Mouse (Mus musculus) liver, embryonic 13.5 days (tissue): ENCODE measurements around the gene Wnt7a. TPM values are rescaled to one million over a fixed set of nuclear protein-coding genes. Genes with fewer than 3 reads are reported as not detected.

Source experiments
- ATAC-seq: fragments of 200-750 bp; cut with Nextera tagmentation; 2 replicates; pipeline ENCODE4 v1.8.0; 2017; ENCODE audit warnings: low read depth, mild to moderate bottlenecking, moderate number of reproducible peaks, moderate library complexity
- DNase-seq: peaks from one replicate; pipeline ENCODE4 v3.0.0; 2022
- H3K27ac ChIP-seq: fragments of 300-500 bp; sonication (generic); 2 replicates; pipeline ENCODE4 v1.5.1; 2015; ENCODE audit warnings: moderate library complexity, mild to moderate bottlenecking, inconsistent platforms
- H3K27me3 ChIP-seq: fragments of 300-500 bp; sonication (generic); 2 replicates; pipeline ENCODE4 v1.6.1; 2015; ENCODE audit warnings: mild to moderate bottlenecking, inconsistent platforms
- H3K36me3 ChIP-seq: fragments of 300-500 bp; sonication (generic); 2 replicates; pipeline ENCODE4 v1.6.1; 2015; ENCODE audit warnings: mild to moderate bottlenecking, inconsistent platforms
- H3K4me1 ChIP-seq: fragments of 300-500 bp; sonication (generic); replicated peaks from 2 replicates; pipeline ENCODE4 v1.6.1; 2015; ENCODE audit warnings: inconsistent platforms
- H3K4me2 ChIP-seq: fragments of 300-500 bp; sonication (generic); 2 replicates; pipeline ENCODE4 v1.6.1; 2015; ENCODE audit warnings: inconsistent platforms, mild to moderate bottlenecking, moderate library complexity
- H3K4me3 ChIP-seq: fragments of 300-500 bp; sonication (generic); replicated peaks from 2 replicates; pipeline ENCODE4 v1.5.1; 2015; ENCODE audit warnings: mild to moderate bottlenecking, inconsistent platforms
- H3K9ac ChIP-seq: fragments of 300-500 bp; sonication (generic); 2 replicates; pipeline ENCODE4 v1.6.1; 2015; ENCODE audit warnings: mild to moderate bottlenecking, inconsistent platforms
- H3K9me3 ChIP-seq: fragments of 300-500 bp; sonication (generic); replicated peaks from 2 replicates; pipeline ENCODE4 v1.6.1; 2016; ENCODE audit warnings: inconsistent platforms
- WGBS: fragments of 180-500 bp; shearing (Covaris S2); methylation state at CpG from one replicate; pipeline ENCODE4 v1.1.7; 2015; ENCODE audit not compliant: insufficient replicate concordance; 5-methylcytosine and 5-hydroxymethylcytosine counted together
- polyA plus RNA-seq: library from polyadenylated mRNA; unstranded; fragments of >200 nt; fragmentation: Nextera tagmentation; extraction: Ambion mirVana; gene quantifications from 2 replicates; pipeline ENCODE4 v1.2.1, GENCODE M21; 2015

Wnt7a gene
- polyA plus RNA-seq, 1 experiment from 2014 or later, result not detected

DNA sequence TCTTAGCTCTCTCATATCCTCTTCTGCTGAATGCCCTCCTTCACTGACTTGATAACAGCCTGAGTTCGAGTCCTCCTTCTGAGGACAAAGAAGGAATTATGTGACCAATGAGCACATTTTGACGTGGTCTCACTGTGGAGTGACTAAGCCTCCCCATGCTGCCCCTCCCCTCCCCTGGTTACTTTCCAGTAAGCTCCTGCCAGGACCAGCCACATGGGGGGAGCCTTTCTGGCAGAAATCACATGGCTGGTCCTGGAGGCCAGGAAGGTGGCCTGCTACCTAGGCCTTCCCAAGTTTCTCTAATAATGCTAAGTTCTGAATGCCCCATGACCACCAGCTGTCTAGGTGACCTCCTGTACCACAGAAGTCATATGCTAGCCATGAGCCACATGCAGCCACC lies 27.3 kb downstream of the Wnt7a start:
- Histone ChIP-seq H3K27me3 (no peaks in the 10 kb centered on the region), H3K4me1 (no peaks in the 10 kb centered on the region), H3K4me2 (no peak overlapping the region), H3K9me3 (no peaks in the 10 kb centered on the region), H3K9ac (no peak overlapping the region), H3K27ac (no peak overlapping the region), H3K36me3 (no peaks in the 10 kb centered on the region), H3K4me3 (no peak overlapping the region)
- ATAC-seq (no peak), DNase-seq (no peak)
- WGBS, result 33% methylated on average over 2 of the region's 2 CpGs

DNA sequence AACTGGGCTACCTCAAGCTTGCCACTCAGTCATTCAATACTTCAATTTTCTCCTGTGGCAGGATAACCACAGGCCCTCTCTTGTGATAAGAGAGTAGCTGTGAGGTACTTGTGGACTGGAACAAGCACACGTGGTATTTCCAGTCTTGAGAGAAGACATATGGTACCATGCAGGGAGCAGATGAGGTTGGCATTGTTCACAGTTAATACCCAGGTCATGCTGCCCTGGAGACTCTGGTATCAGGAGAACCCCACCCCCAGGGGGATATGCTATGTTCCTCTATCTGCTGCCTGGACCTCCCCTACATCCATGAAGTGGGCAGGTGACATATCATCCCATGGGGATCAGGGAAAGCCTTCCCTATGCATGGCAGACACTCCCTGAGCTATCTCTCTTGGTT lies 27.9 kb downstream of the Wnt7a start:
- Histone ChIP-seq H3K4me2 (no peak overlapping the region), H3K27me3 (no peaks in the 10 kb centered on the region), H3K27ac (no peak overlapping the region), H3K4me3 (no peak overlapping the region), H3K36me3 (no peaks in the 10 kb centered on the region), H3K9ac (no peak overlapping the region), H3K4me1 (no peaks in the 10 kb centered on the region), H3K9me3 (no peaks in the 10 kb centered on the region)
- no peak for DNase-seq
- WGBS, result 63% methylated on average over 1 of the region's 1 CpGs
- no peak for ATAC-seq

DNA sequence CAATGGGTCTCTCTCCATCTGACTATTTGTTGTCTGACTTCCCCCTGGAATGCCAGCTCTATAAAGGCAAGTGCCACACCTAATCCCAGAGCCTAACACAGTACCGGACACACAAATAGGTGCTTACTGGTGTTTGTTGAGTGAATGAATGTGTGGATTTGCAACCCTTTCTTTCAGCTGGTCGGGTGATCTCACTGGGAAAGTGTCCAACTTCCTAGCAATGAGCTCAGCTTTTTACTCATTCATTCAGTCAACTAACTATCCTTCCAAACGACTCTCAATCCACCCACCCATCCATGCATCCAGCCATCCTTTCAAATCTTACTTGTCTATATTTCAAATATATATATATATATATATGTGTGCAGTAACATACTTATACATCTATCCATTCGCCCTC lies 31.3 kb downstream of the Wnt7a start:
- H3K9me3 ChIP-seq, result no peaks in the 10 kb centered on the region
- no peak overlapping the region for H3K27ac ChIP-seq
- H3K9ac ChIP-seq, result no peak overlapping the region
- H3K27me3 ChIP-seq, result no peaks in the 10 kb centered on the region
- DNase-seq, result no peak
- H3K36me3 ChIP-seq, result no peaks in the 10 kb centered on the region
- no peak overlapping the region for H3K4me2 ChIP-seq
- H3K4me3 ChIP-seq, result no peak overlapping the region
- 52% methylated on average over 4 of the region's 4 CpGs for WGBS
- H3K4me1 ChIP-seq, result no peaks in the 10 kb centered on the region
- no peak for ATAC-seq

DNA sequence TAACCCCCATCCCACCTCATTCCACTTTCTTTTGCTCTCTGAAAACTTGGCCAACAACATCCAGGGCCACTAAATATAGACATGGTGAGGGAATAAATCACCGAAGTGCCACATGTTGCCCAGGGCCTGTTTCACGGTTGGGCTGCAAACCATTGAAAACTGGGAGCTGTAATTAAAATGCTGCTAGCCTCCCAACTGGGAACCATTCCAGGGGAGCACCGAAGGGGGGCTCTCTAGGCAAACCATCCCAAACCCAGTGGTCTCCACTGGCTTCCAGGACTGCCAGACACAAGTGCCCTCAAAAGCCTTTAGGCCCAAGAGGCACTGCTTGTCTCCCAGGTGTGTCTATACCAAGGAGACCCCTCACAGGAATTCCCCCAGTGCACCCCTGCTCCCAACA lies 31.9 kb downstream of the Wnt7a start:
- Histone ChIP-seq H3K4me3 (no peak overlapping the region), H3K27ac (no peak overlapping the region), H3K36me3 (no peaks in the 10 kb centered on the region), H3K27me3 (no peaks in the 10 kb centered on the region), H3K9me3 (no peaks in the 10 kb centered on the region), H3K4me2 (no peak overlapping the region), H3K9ac (no peak overlapping the region), H3K4me1 (no peaks in the 10 kb centered on the region)
- DNase-seq, result no peak
- WGBS, result 54% methylated on average over 3 of the region's 3 CpGs
- no peak for ATAC-seq

DNA sequence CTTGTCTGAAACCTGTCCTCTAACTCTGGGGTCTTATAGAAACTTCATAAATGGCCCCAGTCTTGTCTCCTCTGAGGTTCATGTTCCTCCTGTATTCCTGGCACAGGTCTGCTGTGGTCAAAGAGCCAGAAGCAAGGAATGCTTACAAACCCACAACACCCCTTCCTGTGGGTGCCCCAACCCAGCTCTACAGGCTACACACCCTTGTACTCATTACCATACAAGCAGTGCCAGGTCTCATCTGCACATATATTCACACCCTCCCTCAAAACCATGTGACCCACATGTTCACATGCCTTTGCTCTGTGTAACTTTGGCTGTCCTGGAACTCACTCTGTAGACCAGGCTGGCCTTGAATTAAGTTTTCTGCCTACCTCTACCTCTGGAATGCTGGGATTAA lies 38.2 kb downstream of the Wnt7a start:
- no peaks in the 10 kb centered on the region for H3K4me1 ChIP-seq
- no peak overlapping the region for H3K4me3 ChIP-seq
- H3K4me2 ChIP-seq, result no peak overlapping the region
- H3K9me3 ChIP-seq, result no peaks in the 10 kb centered on the region
- no peak for DNase-seq
- no peak overlapping the region for H3K27ac ChIP-seq
- no peak overlapping the region for H3K9ac ChIP-seq
- no peak for ATAC-seq
- H3K27me3 ChIP-seq, result no peaks in the 10 kb centered on the region
- H3K36me3 ChIP-seq, result no peaks in the 10 kb centered on the region

DNA sequence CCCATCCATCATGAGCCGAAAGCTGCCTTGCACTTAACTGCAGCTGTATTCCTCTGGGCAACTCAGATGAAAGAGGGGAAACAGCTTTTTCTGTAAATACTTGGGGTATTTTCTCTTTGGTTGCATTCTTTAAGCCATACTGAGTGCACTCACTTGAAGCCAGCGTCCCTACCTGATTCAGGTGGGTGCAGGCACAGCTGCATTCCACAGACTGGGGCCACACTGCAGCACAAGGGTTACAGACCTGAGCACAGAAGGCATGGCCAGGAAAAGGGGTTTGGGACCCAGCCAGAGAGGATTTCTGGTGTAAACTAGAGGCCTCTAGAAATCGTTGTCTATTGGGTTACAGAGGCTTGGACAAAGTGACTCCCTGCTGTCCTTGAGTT lies 38.6 kb downstream of the Wnt7a start:
- Histone ChIP-seq H3K27ac (no peak overlapping the region), H3K4me2 (no peak overlapping the region), H3K9me3 (no peaks in the 10 kb centered on the region), H3K36me3 (no peaks in the 10 kb centered on the region), H3K9ac (no peak overlapping the region), H3K4me1 (no peaks in the 10 kb centered on the region), H3K27me3 (no peaks in the 10 kb centered on the region), H3K4me3 (no peak overlapping the region)
- ATAC-seq, result no peak
- 24% methylated on average over 3 of the region's 3 CpGs for WGBS
- DNase-seq, result no peak

DNA sequence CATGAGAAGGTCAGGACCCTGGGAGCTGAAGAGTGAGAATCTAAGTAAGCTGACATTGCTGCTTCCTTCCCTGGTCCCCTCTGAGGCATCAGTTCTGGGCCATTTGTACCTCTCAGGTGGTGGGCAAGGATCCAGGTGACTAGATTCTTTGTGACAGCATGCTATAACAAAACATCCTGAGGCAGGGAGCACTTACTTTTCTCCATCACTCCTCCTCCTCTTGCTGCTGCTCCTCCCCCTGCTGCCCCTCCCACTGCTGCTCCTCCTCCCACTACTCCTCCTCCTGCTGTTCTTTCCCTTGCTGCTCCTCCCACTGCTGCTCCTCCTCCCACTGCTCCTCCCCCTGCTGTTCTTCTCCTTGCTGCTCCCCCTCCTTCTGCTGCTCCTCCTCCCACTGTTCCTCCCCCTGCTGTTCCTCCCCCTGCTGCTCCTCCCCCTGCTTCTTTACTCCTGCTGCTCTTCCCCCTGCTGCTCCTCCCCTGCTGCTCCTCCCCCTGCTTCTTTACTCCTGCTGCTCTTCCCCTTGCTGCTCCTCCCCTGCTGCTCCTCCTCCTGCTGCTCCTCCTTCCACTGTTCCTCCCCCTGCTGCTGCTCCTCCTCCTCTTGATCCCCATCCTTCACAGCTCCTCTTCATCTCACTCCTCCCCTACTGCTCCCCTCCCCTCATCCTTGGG lies 39.1 kb downstream of the Wnt7a start:
- Histone ChIP-seq H3K27ac (no peak overlapping the region), H3K9ac (no peak overlapping the region), H3K9me3 (no peaks in the 10 kb centered on the region), H3K4me3 (no peak overlapping the region), H3K36me3 (no peaks in the 10 kb centered on the region), H3K4me1 (no peaks in the 10 kb centered on the region), H3K27me3 (no peaks in the 10 kb centered on the region), H3K4me2 (no peak overlapping the region)
- DNase-seq (no peak), ATAC-seq (no peak)

DNA sequence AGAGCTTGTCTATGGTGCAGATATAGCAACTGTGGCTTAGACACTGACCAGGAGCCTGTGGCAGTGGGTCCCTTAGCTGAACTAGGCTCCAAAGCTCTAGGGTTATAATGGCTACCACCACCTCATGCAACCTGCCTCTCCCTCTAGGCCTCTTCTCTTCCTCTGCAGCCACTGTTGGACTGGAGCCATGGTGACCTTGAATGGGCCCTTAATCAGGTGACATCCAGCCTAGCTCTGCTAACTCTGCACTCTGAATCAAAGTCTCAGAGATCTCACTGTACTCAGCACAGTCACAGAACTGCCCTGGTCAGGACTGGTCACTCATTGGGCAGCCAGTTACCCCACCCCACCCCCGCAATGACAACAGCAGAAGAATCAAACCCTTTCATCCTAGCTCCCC lies 44.4 kb downstream of the Wnt7a start:
- Histone ChIP-seq H3K9me3 (no peaks in the 10 kb centered on the region), H3K9ac (no peak overlapping the region), H3K27ac (no peak overlapping the region), H3K36me3 (no peaks in the 10 kb centered on the region), H3K4me3 (no peak overlapping the region), H3K4me2 (no peak overlapping the region), H3K4me1 (no peaks in the 10 kb centered on the region), H3K27me3 (no peaks in the 10 kb centered on the region)
- DNase-seq, result no peak
- WGBS, result 54% methylated on average over 1 of the region's 1 CpGs
- no peak for ATAC-seq

DNA sequence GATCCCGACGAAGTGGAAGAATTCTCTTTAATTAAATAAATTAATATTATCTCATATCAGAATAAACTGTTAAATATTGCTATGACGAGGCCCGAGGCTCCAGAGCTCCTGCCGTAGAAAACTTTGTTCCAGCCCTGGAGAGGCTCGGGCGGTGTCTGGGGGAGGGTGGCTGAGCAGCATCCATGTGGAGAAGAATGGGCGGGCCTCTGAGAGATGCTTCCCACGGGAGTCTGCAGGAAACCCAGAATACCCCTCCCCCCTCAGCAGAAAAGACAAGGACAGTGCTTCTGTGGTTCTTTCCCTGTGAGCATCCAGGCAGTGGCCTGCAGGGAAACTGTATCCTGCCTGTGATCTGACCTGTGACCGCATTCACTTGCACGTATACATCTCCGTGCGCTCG lies 45.7 kb downstream of the Wnt7a start:
- H3K4me2 ChIP-seq, result no peak overlapping the region
- DNase-seq (no peak), ATAC-seq (no peak)
- no peaks in the 10 kb centered on the region for H3K27me3 ChIP-seq
- H3K9ac ChIP-seq, result no peak overlapping the region
- WGBS, result 73% methylated on average over 14 of the region's 14 CpGs
- no peaks in the 10 kb centered on the region for H3K4me1 ChIP-seq
- H3K9me3 ChIP-seq, result no peaks in the 10 kb centered on the region
- H3K27ac ChIP-seq, result no peak overlapping the region
- no peak overlapping the region for H3K4me3 ChIP-seq
- H3K36me3 ChIP-seq, result no peaks in the 10 kb centered on the region

DNA sequence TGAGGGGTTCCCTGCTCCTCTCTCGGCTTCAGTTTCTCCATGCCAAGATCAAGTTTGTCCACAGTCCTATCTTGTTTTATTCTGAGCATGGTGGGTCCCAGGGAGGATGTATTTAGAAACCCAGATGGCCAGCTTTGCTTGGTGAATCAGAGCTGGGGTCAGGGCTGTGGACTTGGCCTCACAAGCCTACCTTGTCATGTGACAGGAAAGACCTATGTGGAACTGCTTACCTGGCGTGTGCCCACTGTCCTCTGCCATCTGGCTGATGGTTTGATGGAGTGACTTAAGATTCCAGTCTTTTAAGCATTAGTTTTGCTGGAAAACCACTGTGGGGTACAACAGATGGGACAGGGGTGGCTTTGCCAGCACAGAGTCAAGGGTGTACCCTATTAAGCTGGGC lies 48.4 kb downstream of the Wnt7a start:
- no peak for ATAC-seq
- Histone ChIP-seq H3K9me3 (no peaks in the 10 kb centered on the region), H3K4me1 (no peaks in the 10 kb centered on the region), H3K27me3 (no peaks in the 10 kb centered on the region), H3K9ac (no peak overlapping the region), H3K36me3 (no peaks in the 10 kb centered on the region), H3K4me2 (no peak overlapping the region), H3K27ac (no peak overlapping the region), H3K4me3 (no peak overlapping the region)
- DNase-seq, result no peak
- WGBS, result 48% methylated on average over 2 of the region's 2 CpGs

DNA sequence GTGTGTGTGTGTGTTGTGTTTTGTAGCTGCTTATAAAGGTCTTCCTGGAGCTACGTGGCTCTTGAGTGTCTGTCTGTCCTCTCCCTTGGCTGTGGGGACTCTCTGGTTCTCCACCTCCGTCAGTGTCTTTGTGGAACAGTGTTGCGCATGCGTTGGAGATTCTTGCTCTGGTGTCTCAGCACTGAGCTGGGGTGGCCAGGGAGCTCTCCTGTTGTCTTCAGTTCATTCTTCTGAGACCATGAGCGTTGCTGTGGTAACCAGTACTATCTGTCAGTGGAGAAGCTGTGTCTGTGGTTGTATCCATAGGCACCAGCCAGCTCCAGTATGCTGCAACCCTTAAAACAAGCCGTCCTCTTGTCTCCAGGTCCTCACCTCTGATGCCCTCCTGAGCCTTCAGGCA lies 50.2 kb downstream of the Wnt7a start:
- Histone ChIP-seq H3K36me3 (no peaks in the 10 kb centered on the region), H3K27ac (no peak overlapping the region), H3K9ac (no peak overlapping the region), H3K4me1 (no peaks in the 10 kb centered on the region), H3K4me3 (no peak overlapping the region), H3K27me3 (no peaks in the 10 kb centered on the region), H3K4me2 (no peak overlapping the region), H3K9me3 (no peaks in the 10 kb centered on the region)
- ATAC-seq (no peak), DNase-seq (no peak)
- 61% methylated on average over 6 of the region's 6 CpGs for WGBS

DNA sequence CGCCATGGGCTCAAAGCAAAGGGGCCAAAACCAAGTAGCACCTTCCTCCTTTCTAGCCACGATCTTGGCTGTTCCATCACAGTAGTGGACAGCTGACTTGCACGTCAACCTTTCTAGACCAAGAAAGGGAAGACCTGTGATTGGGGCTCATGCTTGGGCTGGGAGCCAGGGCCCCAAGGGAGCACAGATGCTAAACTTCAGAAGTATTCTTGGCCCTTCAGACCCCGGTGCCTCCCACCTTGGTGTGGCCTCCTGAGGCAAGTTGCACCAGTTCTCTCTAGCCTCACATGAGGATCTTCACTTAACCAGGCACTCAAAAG lies 50.8 kb downstream of the Wnt7a start:
- Histone ChIP-seq H3K4me3 (no peak overlapping the region), H3K4me2 (no peak overlapping the region), H3K36me3 (no peaks in the 10 kb centered on the region), H3K9me3 (no peaks in the 10 kb centered on the region), H3K27me3 (no peaks in the 10 kb centered on the region), H3K27ac (no peak overlapping the region), H3K9ac (no peak overlapping the region), H3K4me1 (no peaks in the 10 kb centered on the region)
- no peak for DNase-seq
- no peak for ATAC-seq
- WGBS, result 61% methylated on average over 4 of the region's 4 CpGs
